Mouse (Mus musculus): ENCODE measurements around the gene Ryk. TPM values are rescaled to one million over a fixed set of nuclear protein-coding genes. Genes with fewer than 3 reads are reported as not detected.

Ryk gene
- polyA plus RNA-seq, 1 experiment from 2014 or later: 31.1 TPM

DNA sequence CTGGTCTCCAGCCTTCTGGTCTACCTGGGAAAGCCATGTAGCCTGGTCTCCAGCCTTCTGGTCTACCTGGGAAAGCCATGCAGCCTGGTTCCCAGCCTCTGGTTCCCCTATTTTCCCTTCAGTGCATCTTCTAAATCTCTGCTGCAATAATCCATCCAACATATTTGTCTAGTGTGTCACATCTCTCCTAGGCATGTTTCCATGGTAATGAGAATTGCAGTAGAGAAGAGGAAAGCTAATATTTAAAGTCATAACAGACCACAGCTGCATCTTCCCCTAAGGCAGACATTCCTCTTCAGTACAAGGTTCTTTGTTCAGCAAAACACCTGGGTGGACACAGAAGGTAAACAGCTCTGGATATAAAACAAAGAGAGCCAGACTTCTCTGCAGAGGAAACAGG, 16.5 kb upstream of the Ryk start:
- Histone ChIP-seq H3K27ac (replicated peaks; ENCODE audit: low read depth, low read length) (no peak overlapping the region), H3K27me3 (replicated peaks; ENCODE audit: control insufficient read depth, insufficient read depth, low read length) (no peaks in the 10 kb centered on the region), H3K4me2 (ENCODE audit: low read depth, low read length) (no peak overlapping the region), H3K4me3 (ENCODE audit: low read depth, low read length) (no peak overlapping the region), H3K9ac (ENCODE audit: low read depth, low read length) (no peak overlapping the region), H3K36me3 (ENCODE audit: control insufficient read depth, insufficient read depth, low read length) (no peaks in the 10 kb centered on the region), H3K9me3 (ENCODE audit: control insufficient read depth, low read length) (no peaks in the 10 kb centered on the region), H3K4me1 (ENCODE audit: control insufficient read depth, insufficient read depth, low read length) (no peaks in the 10 kb centered on the region)
- ATAC-seq (ENCODE audit: low read depth) (peak; percentile 26; the same call in 1 of the 2 replicates), DNase-seq (ENCODE audit: low spot score) (peak; percentile 48)

DNA sequence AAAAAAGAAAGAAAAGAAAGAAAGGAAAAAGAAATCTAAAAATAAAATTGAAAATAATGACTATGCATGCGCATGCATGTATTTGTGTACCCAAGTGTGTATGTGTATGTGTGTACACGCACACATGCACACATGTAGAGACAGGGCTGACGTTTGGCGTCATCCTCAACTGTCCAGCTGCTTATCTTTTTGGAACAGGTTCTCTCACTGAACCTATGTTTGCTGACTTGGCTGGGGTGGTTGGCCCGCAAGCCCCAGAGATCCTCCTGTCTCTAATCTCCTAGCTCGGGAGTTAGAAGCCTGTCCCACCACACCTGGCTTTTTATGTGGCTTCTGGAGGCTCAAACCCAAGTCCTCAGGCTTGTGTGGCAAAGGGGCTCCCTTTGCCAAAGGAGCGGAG, 6.1 kb upstream of the Ryk start:
- ATAC-seq (ENCODE audit: low read depth): no peak
- H3K9me3 ChIP-seq (ENCODE audit: control insufficient read depth, low read length): no peaks in the 10 kb centered on the region
- 83% methylated on average over 7 of the region's 7 CpGs for WGBS

DNA sequence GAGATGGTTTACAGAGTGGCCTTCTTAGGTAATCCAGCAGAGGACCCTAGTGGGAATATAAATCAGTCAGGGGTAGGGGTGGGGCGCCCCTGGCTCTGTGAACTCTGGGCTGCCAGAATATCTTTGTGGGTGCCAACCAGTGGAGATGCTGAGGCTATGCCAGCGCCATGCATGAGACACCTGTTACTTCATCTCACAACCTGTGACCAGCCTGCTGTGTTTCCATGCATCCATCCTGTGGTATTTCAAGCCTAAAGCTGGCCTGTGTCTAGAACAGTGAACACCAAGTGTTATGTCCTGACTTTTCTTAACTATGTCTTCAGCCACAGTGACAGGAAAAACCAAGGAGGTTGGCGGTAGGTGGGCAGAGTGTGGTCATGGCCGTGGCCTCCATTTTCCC, 3.2 kb upstream of the Ryk start:
- Histone ChIP-seq H3K4me2 (ENCODE audit: low read depth, low read length) (no peak overlapping the region), H3K36me3 (ENCODE audit: control insufficient read depth, insufficient read depth, low read length) (no peaks in the 10 kb centered on the region), H3K27ac (replicated peaks; ENCODE audit: low read depth, low read length) (no peak overlapping the region), H3K27me3 (replicated peaks; ENCODE audit: control insufficient read depth, insufficient read depth, low read length) (no peaks in the 10 kb centered on the region), H3K4me1 (ENCODE audit: control insufficient read depth, insufficient read depth, low read length) (peaks cover 13% of the 10 kb centered on the region), H3K9ac (ENCODE audit: low read depth, low read length) (no peak overlapping the region), H3K4me3 (ENCODE audit: low read depth, low read length) (no peak overlapping the region), H3K9me3 (ENCODE audit: control insufficient read depth, low read length) (no peaks in the 10 kb centered on the region)
- DNase-seq (ENCODE audit: low spot score) (no peak), ATAC-seq (ENCODE audit: low read depth) (no peak)
- WGBS: 84% methylated on average over 4 of the region's 4 CpGs

More for the DNA sequence above, 6.1 kb upstream of the Ryk start:
- Histone ChIP-seq H3K27me3 (replicated peaks; ENCODE audit: control insufficient read depth, insufficient read depth, low read length) (no peaks in the 10 kb centered on the region), H3K4me3 (ENCODE audit: low read depth, low read length) (no peak overlapping the region), H3K4me1 (ENCODE audit: control insufficient read depth, insufficient read depth, low read length) (peaks cover 6% of the 10 kb centered on the region; the same call in 1 of the 2 replicates), H3K4me2 (ENCODE audit: low read depth, low read length) (no peak overlapping the region), H3K36me3 (ENCODE audit: control insufficient read depth, insufficient read depth, low read length) (no peaks in the 10 kb centered on the region), H3K9ac (ENCODE audit: low read depth, low read length) (no peak overlapping the region), H3K27ac (replicated peaks; ENCODE audit: low read depth, low read length) (no peak overlapping the region)
- no peak for DNase-seq (ENCODE audit: low spot score)

DNA sequence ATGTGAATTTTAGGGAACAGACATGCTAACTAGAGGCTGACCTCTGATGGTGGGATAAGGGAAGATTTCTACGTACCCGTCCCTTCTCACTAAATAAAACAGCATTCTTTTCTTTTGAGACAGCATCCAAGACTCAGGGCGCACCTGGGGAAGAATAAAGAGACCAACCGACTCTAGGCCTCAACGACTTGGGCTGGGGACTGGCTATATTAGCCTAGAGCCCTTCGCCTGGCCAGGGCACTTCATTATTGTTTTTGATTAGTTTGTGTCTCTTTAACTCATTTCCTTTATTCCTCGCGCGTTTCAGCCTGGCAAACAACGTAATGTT, 339 bp upstream of the Ryk start:
- H3K4me1 ChIP-seq (ENCODE audit: control insufficient read depth, insufficient read depth, low read length): peaks cover 20% of the 10 kb centered on the region
- DNase-seq (ENCODE audit: low spot score) (no peak), ATAC-seq (ENCODE audit: low read depth) (no peak; the same call in 1 of the 2 replicates)
- peak overlapping the region; percentile 94 for H3K9ac ChIP-seq (ENCODE audit: low read depth, low read length)
- H3K36me3 ChIP-seq (ENCODE audit: control insufficient read depth, insufficient read depth, low read length): no peaks in the 10 kb centered on the region
- peak overlapping the region; percentile 92; the same call in 1 of the 2 replicates for H3K27ac ChIP-seq (replicated peaks; ENCODE audit: low read depth, low read length)
- no peaks in the 10 kb centered on the region for H3K9me3 ChIP-seq (ENCODE audit: control insufficient read depth, low read length)
- no peaks in the 10 kb centered on the region for H3K27me3 ChIP-seq (replicated peaks; ENCODE audit: control insufficient read depth, insufficient read depth, low read length)
- H3K4me3 ChIP-seq (ENCODE audit: low read depth, low read length): peak overlapping the region; percentile 80
- peak overlapping the region; percentile 65 for H3K4me2 ChIP-seq (ENCODE audit: low read depth, low read length)
- WGBS: 11% methylated on average over 10 of the region's 10 CpGs

DNA sequence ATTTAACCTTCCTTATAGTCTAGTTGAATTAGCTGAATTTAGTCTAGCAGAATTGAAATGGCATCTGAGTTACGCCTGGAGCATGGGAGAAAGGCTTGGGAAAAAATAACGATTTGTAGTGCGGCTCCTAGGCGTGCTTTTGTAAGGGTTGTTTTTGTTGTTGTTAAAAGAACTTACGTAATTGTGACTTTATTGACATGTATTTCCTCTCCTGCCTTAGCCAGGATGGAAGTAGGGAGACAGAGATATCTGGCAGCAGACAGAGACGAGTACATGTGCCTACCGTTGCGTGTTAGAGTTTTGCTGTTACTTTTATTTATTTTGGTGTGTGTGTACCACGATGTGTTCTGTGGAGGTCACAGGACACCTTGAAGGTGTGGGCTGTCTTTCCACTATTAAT, 1.6 kb downstream of the Ryk start:
- H3K27ac ChIP-seq (replicated peaks; ENCODE audit: low read depth, low read length): no peak overlapping the region
- peaks cover 37% of the 10 kb centered on the region for H3K4me1 ChIP-seq (ENCODE audit: control insufficient read depth, insufficient read depth, low read length)
- ATAC-seq (ENCODE audit: low read depth) (no peak), DNase-seq (ENCODE audit: low spot score) (no peak)
- 47% methylated on average over 9 of the region's 9 CpGs for WGBS
- no peaks in the 10 kb centered on the region for H3K36me3 ChIP-seq (ENCODE audit: control insufficient read depth, insufficient read depth, low read length)
- H3K4me2 ChIP-seq (ENCODE audit: low read depth, low read length): peak overlapping the region; percentile 65
- H3K9ac ChIP-seq (ENCODE audit: low read depth, low read length): peak overlapping the region; percentile 94
- H3K4me3 ChIP-seq (ENCODE audit: low read depth, low read length): peak overlapping the region; percentile 80
- no peaks in the 10 kb centered on the region for H3K9me3 ChIP-seq (ENCODE audit: control insufficient read depth, low read length)
- no peaks in the 10 kb centered on the region for H3K27me3 ChIP-seq (replicated peaks; ENCODE audit: control insufficient read depth, insufficient read depth, low read length)

DNA sequence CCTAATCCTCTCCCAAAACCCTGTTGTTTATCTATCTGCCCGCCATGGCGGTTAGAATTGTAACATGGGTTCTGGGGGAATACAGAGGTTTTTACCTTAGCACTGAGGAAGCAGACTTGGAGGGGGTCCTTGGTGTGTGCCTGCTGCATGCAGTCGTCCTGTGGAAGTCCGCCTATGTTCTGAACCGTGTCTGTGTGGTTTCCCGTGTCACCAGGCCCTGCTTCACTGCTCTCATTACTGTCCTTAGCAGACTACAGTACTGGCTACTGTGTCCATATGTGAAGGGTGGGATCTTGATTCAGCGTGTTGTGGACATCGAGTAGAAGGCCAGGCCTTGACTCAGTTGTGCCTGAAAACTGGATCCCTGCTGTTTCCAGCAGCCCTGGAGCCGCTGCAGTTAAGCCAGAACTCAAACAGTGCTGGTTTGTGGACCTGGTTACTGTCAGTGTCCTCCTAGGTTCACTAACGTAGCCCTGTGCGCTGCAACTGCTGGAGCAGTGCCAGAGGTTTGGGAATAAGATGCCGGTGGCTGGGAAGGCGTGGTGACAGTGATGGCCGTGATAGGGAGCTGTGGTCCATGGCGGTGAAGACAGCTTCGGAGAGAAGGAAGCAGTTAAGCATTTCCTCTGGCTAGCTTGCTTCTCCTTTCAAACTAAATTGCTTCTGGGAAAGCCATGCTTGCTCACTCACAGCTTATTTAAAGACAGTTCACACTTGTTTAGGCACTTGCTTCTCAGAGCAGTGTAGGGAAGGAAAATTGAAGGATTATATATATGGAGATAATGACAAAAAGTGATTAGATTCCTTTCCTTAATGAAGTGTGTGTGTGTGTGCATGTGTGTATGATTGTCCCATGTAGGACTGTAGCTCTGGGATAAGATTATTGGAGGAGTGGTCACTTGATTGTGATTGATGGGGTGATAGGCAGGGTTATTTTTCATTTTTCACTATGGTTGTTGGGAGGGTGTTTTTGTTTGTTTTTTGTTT, 6.4 kb downstream of the Ryk start:
- ATAC-seq (ENCODE audit: low read depth) (peak; percentile 41; the same call in 1 of the 2 replicates), DNase-seq (ENCODE audit: low spot score) (no peak)
- H3K4me2 ChIP-seq (ENCODE audit: low read depth, low read length): peak overlapping the region; percentile 30
- WGBS: 15% methylated on average over 16 of the region's 16 CpGs
- H3K9me3 ChIP-seq (ENCODE audit: control insufficient read depth, low read length): no peaks in the 10 kb centered on the region
- peaks cover 64% of the 10 kb centered on the region for H3K4me1 ChIP-seq (ENCODE audit: control insufficient read depth, insufficient read depth, low read length)
- H3K27ac ChIP-seq (replicated peaks; ENCODE audit: low read depth, low read length): no peak overlapping the region
- H3K4me3 ChIP-seq (ENCODE audit: low read depth, low read length): no peak overlapping the region
- H3K27me3 ChIP-seq (replicated peaks; ENCODE audit: control insufficient read depth, insufficient read depth, low read length): no peaks in the 10 kb centered on the region
- H3K36me3 ChIP-seq (ENCODE audit: control insufficient read depth, insufficient read depth, low read length): no peaks in the 10 kb centered on the region
- peak overlapping the region; percentile 35 for H3K9ac ChIP-seq (ENCODE audit: low read depth, low read length)

DNA sequence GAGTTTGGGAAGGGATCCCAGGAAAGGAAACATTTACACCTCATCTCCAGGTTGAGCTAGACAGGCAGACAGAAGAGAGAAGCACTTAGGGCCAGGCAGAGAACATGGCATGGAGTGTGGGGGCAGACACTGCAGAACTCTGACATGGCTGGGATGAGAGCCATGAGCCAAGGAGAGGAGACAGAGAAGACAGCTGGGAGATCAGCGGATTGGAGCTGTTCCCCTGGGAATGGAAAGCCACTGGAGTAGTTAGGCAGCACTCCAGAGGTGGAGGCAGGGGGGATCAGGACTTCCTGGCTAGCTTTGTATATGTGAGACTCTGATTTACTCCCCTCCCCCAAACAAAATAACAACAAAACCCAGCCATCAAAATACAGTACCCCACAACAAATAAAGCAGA, 7.1 kb downstream of the Ryk start:
- no peak overlapping the region for H3K27ac ChIP-seq (replicated peaks; ENCODE audit: low read depth, low read length)

DNA sequence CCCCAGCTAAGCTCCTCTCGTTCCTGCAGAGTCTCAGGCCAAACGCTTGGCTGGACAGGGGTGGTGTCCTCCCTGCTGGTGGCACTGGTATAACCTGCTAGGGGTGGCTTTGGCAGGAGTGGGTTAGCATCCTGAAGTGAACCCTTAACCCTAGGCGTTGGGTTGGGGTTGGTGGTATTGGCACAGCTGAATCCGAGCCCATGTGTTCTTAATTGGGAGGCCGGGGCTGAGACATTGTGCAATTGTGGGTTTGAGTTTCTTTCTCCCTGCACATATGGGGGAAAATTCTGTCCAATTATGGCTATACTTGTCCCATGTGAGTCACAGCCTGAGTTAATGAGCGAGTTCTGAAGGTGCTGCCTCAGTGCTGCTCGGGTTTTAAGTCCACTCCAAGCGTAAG, 7.8 kb downstream of the Ryk start:
- Histone ChIP-seq H3K27me3 (replicated peaks; ENCODE audit: control insufficient read depth, insufficient read depth, low read length) (no peaks in the 10 kb centered on the region), H3K27ac (replicated peaks; ENCODE audit: low read depth, low read length) (0 out of 2 replicates have a peak overlapping the region, but pooled peaks have one; percentile 12), H3K9ac (ENCODE audit: low read depth, low read length) (no peak overlapping the region), H3K4me1 (ENCODE audit: control insufficient read depth, insufficient read depth, low read length) (peaks cover 63% of the 10 kb centered on the region), H3K9me3 (ENCODE audit: control insufficient read depth, low read length) (no peaks in the 10 kb centered on the region), H3K4me3 (ENCODE audit: low read depth, low read length) (no peak overlapping the region), H3K4me2 (ENCODE audit: low read depth, low read length) (no peak overlapping the region; the same call in 1 of the 2 replicates), H3K36me3 (ENCODE audit: control insufficient read depth, insufficient read depth, low read length) (no peaks in the 10 kb centered on the region)
- DNase-seq (ENCODE audit: low spot score) (peak; percentile 74), ATAC-seq (ENCODE audit: low read depth) (peak; percentile 53; the same call in 1 of the 2 replicates)
- WGBS: 24% methylated on average over 8 of the region's 8 CpGs

More for the DNA sequence above, 7.1 kb downstream of the Ryk start:
- H3K4me3 ChIP-seq (ENCODE audit: low read depth, low read length): no peak overlapping the region
- ATAC-seq (ENCODE audit: low read depth) (no peak), DNase-seq (ENCODE audit: low spot score) (no peak)
- no peaks in the 10 kb centered on the region for H3K27me3 ChIP-seq (replicated peaks; ENCODE audit: control insufficient read depth, insufficient read depth, low read length)
- peak overlapping the region; percentile 11; the same call in 1 of the 2 replicates for H3K4me2 ChIP-seq (ENCODE audit: low read depth, low read length)
- H3K9me3 ChIP-seq (ENCODE audit: control insufficient read depth, low read length): no peaks in the 10 kb centered on the region
- H3K9ac ChIP-seq (ENCODE audit: low read depth, low read length): no peak overlapping the region
- no peaks in the 10 kb centered on the region for H3K36me3 ChIP-seq (ENCODE audit: control insufficient read depth, insufficient read depth, low read length)
- H3K4me1 ChIP-seq (ENCODE audit: control insufficient read depth, insufficient read depth, low read length): peaks cover 63% of the 10 kb centered on the region
- 31% methylated on average over 1 of the region's 1 CpGs for WGBS

Measured in embryonic facial prominence, embryonic 14.5 days (tissue).